Mouse (Mus musculus) limb, embryonic 13.5 days (tissue): Measurements from ENCODE around the gene Calcr. TPM values are rescaled to one million over a fixed set of nuclear protein-coding genes. Genes with fewer than 3 reads are reported as not detected.
"Not testable (repeated sequence)": the region's sequence is repeated elsewhere in the genome, so short reads cannot be mapped to it uniquely, and the experiment has no call there.

Experiments
- ATAC-seq: fragments of 200-750 bp; cut with Nextera tagmentation; 2 replicates; pipeline ENCODE4 v1.8.0; 2017; ENCODE audit warnings: low read depth, moderate number of reproducible peaks, moderate TSS enrichment; ENCODE audit not compliant: low FRiP score
- H3K27ac ChIP-seq: fragments of 300-500 bp; sonication (generic); 2 replicates; pipeline ENCODE4 v1.5.1; 2015; ENCODE audit warnings: inconsistent platforms, mild to moderate bottlenecking, moderate library complexity
- H3K27me3 ChIP-seq: fragments of 300-500 bp; sonication (generic); 2 replicates; pipeline ENCODE4 v1.6.1; 2015; ENCODE audit warnings: mild to moderate bottlenecking, inconsistent platforms
- H3K36me3 ChIP-seq: fragments of 300-500 bp; sonication (generic); 2 replicates; pipeline ENCODE4 v1.6.1; 2015; ENCODE audit warnings: inconsistent platforms, mild to moderate bottlenecking, moderate library complexity
- H3K4me1 ChIP-seq: fragments of 300-500 bp; sonication (generic); 2 replicates; pipeline ENCODE4 v1.6.1; 2015; ENCODE audit warnings: inconsistent platforms
- H3K4me2 ChIP-seq: fragments of 300-500 bp; sonication (generic); replicated peaks from 2 replicates; pipeline ENCODE4 v1.6.1; 2015; ENCODE audit warnings: inconsistent platforms, mild to moderate bottlenecking, moderate library complexity
- H3K4me3 ChIP-seq: fragments of 300-500 bp; sonication (generic); 2 replicates; pipeline ENCODE4 v1.5.1; 2015; ENCODE audit warnings: moderate library complexity, mild to moderate bottlenecking, inconsistent platforms
- H3K9ac ChIP-seq: fragments of 300-500 bp; sonication (generic); 2 replicates; pipeline ENCODE4 v1.6.1; 2015; ENCODE audit warnings: mild to moderate bottlenecking, inconsistent platforms
- H3K9me3 ChIP-seq: fragments of 300-500 bp; sonication (generic); 2 replicates; pipeline ENCODE4 v1.6.1; 2016; ENCODE audit warnings: inconsistent platforms
- WGBS: fragments of 180-500 bp; shearing (Covaris S2); methylation state at CpG from one replicate; pipeline ENCODE4 v1.1.7; 2015; 5-methylcytosine and 5-hydroxymethylcytosine counted together
- polyA plus RNA-seq: library from polyadenylated mRNA; unstranded; fragments of >200 nt; fragmentation: Nextera tagmentation; extraction: Ambion mirVana; gene quantifications from 2 replicates; pipeline ENCODE4 v1.2.1, GENCODE M21; 2015

Calcr gene
- 0.09 and 0.11 TPM in 2 replicates for polyA plus RNA-seq

- Histone ChIP-seq H3K4me3 (peak within 1 kb of the TSS; percentile 55), H3K27ac (no peak within 1 kb of the TSS), H3K4me2 (peak within 1 kb of the TSS; percentile 96), H3K9me3 (no peaks in the 10 kb centered on the region), H3K27me3 (peaks cover 55% of the 10 kb centered on the region), H3K4me1 (peaks cover 8% of the 10 kb centered on the region; the same call in 1 of the 2 replicates), H3K36me3 (no peaks in the 10 kb centered on the region), H3K9ac (peak within 1 kb of the TSS; percentile 50; the same call in 1 of the 2 replicates)
- WGBS: 2% methylated on average over 12 of the region's 12 CpGs
- no peak for ATAC-seq
These were observed at the start of gene Calcr for GRCm38 (mm10) chr6:3764230-3764764. Gene Calcr (minus strand): TSS chr6:3764714.

GRCm38 (mm10) chr6:3767485-3767884 is 3.0 kb upstream of the Calcr start:
- no peaks in the 10 kb centered on the region for H3K36me3 ChIP-seq
- peaks cover 44% of the 10 kb centered on the region for H3K27me3 ChIP-seq
- no peak overlapping the region for H3K4me3 ChIP-seq
- no peak overlapping the region for H3K9ac ChIP-seq
- no peak overlapping the region for H3K27ac ChIP-seq
- peaks cover 8% of the 10 kb centered on the region; the same call in 1 of the 2 replicates for H3K4me1 ChIP-seq
- ATAC-seq: no peak
- no peak overlapping the region for H3K4me2 ChIP-seq
- H3K9me3 ChIP-seq: no peaks in the 10 kb centered on the region
- 75% methylated on average over 2 of the region's 2 CpGs for WGBS

- Histone ChIP-seq H3K4me3 (peak overlapping the region; percentile 55), H3K4me1 (peaks cover 8% of the 10 kb centered on the region; the same call in 1 of the 2 replicates), H3K9ac (peak overlapping the region; percentile 50; the same call in 1 of the 2 replicates), H3K9me3 (no peaks in the 10 kb centered on the region), H3K36me3 (no peaks in the 10 kb centered on the region), H3K27me3 (peaks cover 55% of the 10 kb centered on the region), H3K4me2 (peak overlapping the region; percentile 96), H3K27ac (no peak overlapping the region)
- 1% methylated on average over 38 of the region's 39 CpGs for WGBS
- peak; percentile 69 for ATAC-seq
These were observed 1.1 kb downstream of the Calcr start for GRCm38 (mm10) chr6:3763171-3763967.

GRCm38 (mm10) chr6:3751576-3751975 is 12.9 kb downstream of the Calcr start:
- Histone ChIP-seq H3K9ac (no peak overlapping the region), H3K9me3 (no peaks in the 10 kb centered on the region), H3K4me3 (no peak overlapping the region), H3K27me3 (no peaks in the 10 kb centered on the region), H3K27ac (no peak overlapping the region), H3K4me1 (no peaks in the 10 kb centered on the region), H3K4me2 (no peak overlapping the region), H3K36me3 (no peaks in the 10 kb centered on the region)
- WGBS: 68% methylated on average over 3 of the region's 3 CpGs
- ATAC-seq: no peak

GRCm38 (mm10) chr6:3749624-3750023 is 14.9 kb downstream of the Calcr start:
- Histone ChIP-seq H3K4me2 (no peak overlapping the region), H3K36me3 (no peaks in the 10 kb centered on the region), H3K27me3 (no peaks in the 10 kb centered on the region), H3K4me1 (no peaks in the 10 kb centered on the region), H3K4me3 (no peak overlapping the region), H3K9ac (no peak overlapping the region), H3K27ac (no peak overlapping the region), H3K9me3 (no peaks in the 10 kb centered on the region)
- 81% methylated on average over 5 of the region's 5 CpGs for WGBS
- no peak for ATAC-seq

GRCm38 (mm10) chr6:3745546-3745945 is 19.0 kb downstream of the Calcr start:
- Histone ChIP-seq H3K4me3 (no peak overlapping the region), H3K9ac (no peak overlapping the region), H3K4me1 (no peaks in the 10 kb centered on the region), H3K9me3 (no peaks in the 10 kb centered on the region), H3K27ac (no peak overlapping the region), H3K4me2 (no peak overlapping the region), H3K36me3 (no peaks in the 10 kb centered on the region), H3K27me3 (no peaks in the 10 kb centered on the region)
- WGBS: 38% methylated on average over 2 of the region's 2 CpGs
- ATAC-seq: no peak

- H3K9ac ChIP-seq: no peak overlapping the region
- no peaks in the 10 kb centered on the region for H3K36me3 ChIP-seq
- H3K4me3 ChIP-seq: no peak overlapping the region
- H3K27ac ChIP-seq: no peak overlapping the region
- H3K9me3 ChIP-seq: no peaks in the 10 kb centered on the region
- no peaks in the 10 kb centered on the region for H3K4me1 ChIP-seq
- no peak overlapping the region for H3K4me2 ChIP-seq
- no peaks in the 10 kb centered on the region for H3K27me3 ChIP-seq
- WGBS: 81% methylated on average over 7 of the region's 7 CpGs
- ATAC-seq: no peak
These were observed 22.4 kb downstream of the Calcr start for GRCm38 (mm10) chr6:3741996-3742713.

GRCm38 (mm10) chr6:3741296-3741695 is 23.2 kb downstream of the Calcr start:
- Histone ChIP-seq H3K9me3 (no peaks in the 10 kb centered on the region), H3K4me2 (no peak overlapping the region), H3K4me1 (no peaks in the 10 kb centered on the region), H3K27me3 (no peaks in the 10 kb centered on the region), H3K4me3 (no peak overlapping the region), H3K36me3 (no peaks in the 10 kb centered on the region), H3K9ac (no peak overlapping the region), H3K27ac (no peak overlapping the region)
- no peak for ATAC-seq
- WGBS: 54% methylated on average over 11 of the region's 11 CpGs

- Histone ChIP-seq H3K36me3 (no peaks in the 10 kb centered on the region), H3K4me3 (no peak overlapping the region), H3K27me3 (no peaks in the 10 kb centered on the region), H3K9me3 (no peaks in the 10 kb centered on the region), H3K4me1 (no peaks in the 10 kb centered on the region), H3K27ac (no peak overlapping the region), H3K4me2 (no peak overlapping the region), H3K9ac (no peak overlapping the region)
- no peak for ATAC-seq
- 73% methylated on average over 4 of the region's 4 CpGs for WGBS
These were observed 34.2 kb downstream of the Calcr start for GRCm38 (mm10) chr6:3730246-3730867.

GRCm38 (mm10) chr6:3688087-3688642 is 76.3 kb downstream of the Calcr start:
- no peaks in the 10 kb centered on the region for H3K27me3 ChIP-seq
- H3K4me3 ChIP-seq: no peak overlapping the region
- no peak overlapping the region for H3K27ac ChIP-seq
- no peaks in the 10 kb centered on the region for H3K4me1 ChIP-seq
- no peaks in the 10 kb centered on the region for H3K36me3 ChIP-seq
- no peak for ATAC-seq
- H3K4me2 ChIP-seq: no peak overlapping the region
- 59% methylated on average over 7 of the region's 7 CpGs for WGBS
- no peak overlapping the region for H3K9ac ChIP-seq
- H3K9me3 ChIP-seq: no peaks in the 10 kb centered on the region

- H3K36me3 ChIP-seq, H3K27me3 ChIP-seq, H3K4me1 ChIP-seq, H3K27ac ChIP-seq, ATAC-seq, H3K4me3 ChIP-seq, H3K9me3 ChIP-seq, H3K4me2 ChIP-seq, H3K9ac ChIP-seq: not testable (repeated sequence)
- WGBS: 58% methylated on average over 2 of the region's 2 CpGs
These were observed 86.2 kb downstream of the Calcr start for GRCm38 (mm10) chr6:3678286-3678685.

- no peaks in the 10 kb centered on the region for H3K9me3 ChIP-seq
- no peaks in the 10 kb centered on the region for H3K36me3 ChIP-seq
- no peak overlapping the region for H3K4me3 ChIP-seq
- H3K4me2 ChIP-seq: no peak overlapping the region
- ATAC-seq: no peak
- H3K27ac ChIP-seq: no peak overlapping the region
- WGBS: 75% methylated on average over 2 of the region's 2 CpGs
- no peak overlapping the region for H3K9ac ChIP-seq
- H3K27me3 ChIP-seq: no peaks in the 10 kb centered on the region
- no peaks in the 10 kb centered on the region for H3K4me1 ChIP-seq
These were observed 86.7 kb downstream of the Calcr start for GRCm38 (mm10) chr6:3677806-3678205.
